Mouse (Mus musculus): ENCODE measurements around the gene Gpr137c.

DNA sequence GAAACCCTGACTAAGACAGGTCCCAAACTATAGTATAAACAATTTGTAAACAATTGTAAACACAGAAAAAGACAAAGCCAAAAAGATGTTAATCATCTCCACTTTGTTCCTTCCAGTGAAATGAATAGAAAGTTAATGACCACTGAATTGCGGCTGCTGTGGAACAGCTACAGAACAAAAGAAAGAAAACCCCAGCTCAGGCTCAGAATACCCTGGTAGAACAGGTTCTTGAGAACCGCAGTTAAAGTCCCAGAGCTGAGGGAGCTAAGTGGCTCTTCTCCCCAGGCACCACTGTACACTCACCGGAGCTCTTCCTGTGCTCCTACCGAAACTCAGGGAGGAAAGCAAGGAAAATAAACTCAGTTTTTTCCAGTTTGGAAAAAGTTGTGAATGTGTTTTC is 8.8 kb upstream of the Gpr137c start:
- no peak for TF ChIP-seq TAL1 (IDR thresholded peaks at IDR 0.05; ENCODE audit: low read length)
- TF ChIP-seq GATA1 (IDR thresholded peaks at IDR 0.05; ENCODE audit: low read length): no peak
